In the genomic region with DNA sequence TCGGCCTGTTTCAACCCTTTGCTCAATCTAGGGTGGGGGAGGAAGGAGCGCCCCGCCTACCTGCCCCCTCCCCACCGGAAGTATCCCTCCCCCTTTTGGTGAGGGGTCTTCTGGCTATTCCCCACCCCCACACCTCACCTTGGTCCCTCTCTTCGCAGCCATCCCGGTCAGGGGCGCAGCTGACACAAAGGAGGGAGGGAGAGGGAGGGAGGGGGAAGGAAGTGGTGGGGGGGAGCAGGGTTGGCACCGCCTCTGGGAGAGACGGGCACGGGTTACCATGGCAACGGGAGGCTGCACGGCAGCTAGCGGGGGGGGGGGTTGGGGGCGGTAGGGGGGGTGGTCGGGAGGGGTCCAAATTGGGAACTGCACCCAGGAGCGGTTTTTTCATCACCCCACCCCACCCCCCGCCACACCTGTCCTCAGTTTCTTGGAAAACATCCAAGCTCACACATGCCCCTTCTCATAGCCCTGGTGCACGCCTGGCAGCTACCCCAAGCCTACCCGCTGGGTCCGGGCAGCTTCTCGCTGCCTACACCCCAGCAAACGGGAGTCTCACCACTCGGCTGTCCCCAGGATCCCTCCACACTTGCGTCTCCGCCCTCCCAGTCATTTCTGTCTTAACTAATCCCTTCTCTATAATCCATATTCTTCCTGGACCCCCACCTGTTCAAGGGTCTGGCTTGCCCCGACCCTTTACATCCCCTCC, we compare ENCODE assay signal across 7 mouse cellular contexts. TPM values are rescaled to one million over a fixed set of nuclear protein-coding genes. Genes with fewer than 3 reads are reported as not detected.
DNase-seq lines count a peak whose midpoint lies in the region; ATAC-seq lines count a peak whose summit lies in the region.

No protein-coding gene starts in this region.

- peak overlapping the region; percentile 91 for H3K27ac ChIP-seq in limb, embryonic 10.5 days
- H3K27ac ChIP-seq in neural tube, embryonic 14.5 days (ENCODE audit: low read depth, low read length) = peak overlapping the region; percentile 94

- H3K36me3 ChIP-seq in megakaryocyte, embryonic 14.5 days (replicated peaks; ENCODE audit: low read length) = peaks cover 26% of the 10 kb centered on the region
- H3K36me3 ChIP-seq in limb, embryonic 10.5 days = peaks cover 38% of the 10 kb centered on the region
- peaks cover 18% of the 10 kb centered on the region for H3K36me3 ChIP-seq in neural tube, embryonic 14.5 days (ENCODE audit: control insufficient read depth, insufficient read depth, low read length)

- WGBS in limb, embryonic 10.5 days = 2% methylated on average over 26 of the region's 26 CpGs
- WGBS in neural tube, embryonic 14.5 days = under 1% methylated on average over 19 of the region's 26 CpGs

- ATAC-seq in megakaryocyte, adult 5-6 weeks (ENCODE audit: poor library complexity, severe bottlenecking) = no peak
- ATAC-seq in neural tube, embryonic 14.5 days (ENCODE audit: low read depth) = peak; percentile 64

- H3K27me3 ChIP-seq in megakaryocyte, embryonic 14.5 days (replicated peaks) = no peaks in the 10 kb centered on the region
- peaks cover 24% of the 10 kb centered on the region for H3K27me3 ChIP-seq in limb, embryonic 10.5 days (ENCODE audit: low read depth, poor library complexity, severe bottlenecking)
- no peaks in the 10 kb centered on the region for H3K27me3 ChIP-seq in neural tube, embryonic 14.5 days (ENCODE audit: control insufficient read depth, insufficient read depth, low read length)

- H3K9ac ChIP-seq in neural tube, embryonic 14.5 days (replicated peaks; ENCODE audit: low read depth, low read length) = peak overlapping the region; percentile 70

- DNase-seq in cerebellum, adult 11-12 months = peak; percentile 90
- peak; percentile 43 for DNase-seq in forelimb bud, embryonic 11.5 days (ENCODE audit: low read depth, low spot score)
- DNase-seq in limb, embryonic 10.5 days (ENCODE audit: low spot score) = peak; percentile 75
- no peak for DNase-seq in c-Kit-positive CD71-positive TER-119-positive erythroid progenitor cells, embryonic 14.5 days (ENCODE audit: low spot score)

- peak overlapping the region; percentile 93 for H3K4me2 ChIP-seq in neural tube, embryonic 14.5 days (ENCODE audit: low read depth, low read length)

- no peaks in the 10 kb centered on the region for H3K9me3 ChIP-seq in megakaryocyte, embryonic 14.5 days
- H3K9me3 ChIP-seq in limb, embryonic 10.5 days (replicated peaks) = no peaks in the 10 kb centered on the region
- no peaks in the 10 kb centered on the region for H3K9me3 ChIP-seq in neural tube, embryonic 14.5 days (ENCODE audit: control insufficient read depth, low read length)

- peaks cover 74% of the 10 kb centered on the region for H3K4me1 ChIP-seq in megakaryocyte, embryonic 14.5 days
- H3K4me1 ChIP-seq in limb, embryonic 10.5 days = peaks cover 53% of the 10 kb centered on the region
- peaks cover 25% of the 10 kb centered on the region for H3K4me1 ChIP-seq in neural tube, embryonic 14.5 days (ENCODE audit: control insufficient read depth, insufficient read depth, low read length)

- peak overlapping the region; percentile 95 for H3K4me3 ChIP-seq in megakaryocyte, embryonic 14.5 days (replicated peaks)
- peak overlapping the region; percentile 73 for H3K4me3 ChIP-seq in limb, embryonic 10.5 days
- peak overlapping the region; percentile 42 for H3K4me3 ChIP-seq in neural tube, embryonic 14.5 days (ENCODE audit: low read depth, low read length)

RNA-seq across cellular contexts. Expression of a gene that starts 0.6 kb away (rescaled TPM):
- 81.0 and 225 TPM in 2 replicates for polyA plus RNA-seq in megakaryocyte, embryonic 14.5 days (2012; ENCODE audit: insufficient read depth, low replicate concordance)
- 142 and 167 TPM in 2 replicates for total RNA-seq in megakaryocyte, adult 5-6 weeks (2015)
- 159 and 189 TPM in 2 replicates for total RNA-seq in megakaryocyte, adult 5-6 weeks (2017)
- 272 and 282 TPM in 2 replicates for polyA plus RNA-seq in limb, embryonic 10.5 days (2016; fragmentation: Nextera tagmentation; extraction: Ambion mirVana)
- polyA plus RNA-seq in neural tube, embryonic 14.5 days (2014; fragmentation: Nextera tagmentation; extraction: Ambion mirVana) = 206 and 240 TPM in 2 replicates

RNA-seq across cellular contexts. Expression of a gene that starts 1.0 kb away (rescaled TPM):
- polyA plus RNA-seq in megakaryocyte, embryonic 14.5 days (2012; ENCODE audit: insufficient read depth, low replicate concordance) = 1.8 and 2.1 TPM in 2 replicates
- total RNA-seq in megakaryocyte, adult 5-6 weeks (2015) = 0.39 and 0.80 TPM in 2 replicates
- total RNA-seq in megakaryocyte, adult 5-6 weeks (2017) = 0.55 TPM in 1 of 2 replicates, not detected in the other
- polyA plus RNA-seq in limb, embryonic 10.5 days (2016; fragmentation: Nextera tagmentation; extraction: Ambion mirVana) = 3.4 and 6.1 TPM in 2 replicates
- polyA plus RNA-seq in neural tube, embryonic 14.5 days (2014; fragmentation: Nextera tagmentation; extraction: Ambion mirVana) = 61.6 and 70.7 TPM in 2 replicates

RNA-seq across cellular contexts. Expression of a gene that starts 14.0 kb away (rescaled TPM):
- polyA plus RNA-seq in megakaryocyte, embryonic 14.5 days (2012; ENCODE audit: insufficient read depth, low replicate concordance) = 435 and 701 TPM in 2 replicates
- total RNA-seq in megakaryocyte, adult 5-6 weeks (2015) = 84.6 and 95.5 TPM in 2 replicates
- 72.1 and 82.3 TPM in 2 replicates for total RNA-seq in megakaryocyte, adult 5-6 weeks (2017)
- polyA plus RNA-seq in limb, embryonic 10.5 days (2016; fragmentation: Nextera tagmentation; extraction: Ambion mirVana) = 82.5 and 84.0 TPM in 2 replicates
- 69.6 and 84.4 TPM in 2 replicates for polyA plus RNA-seq in neural tube, embryonic 14.5 days (2014; fragmentation: Nextera tagmentation; extraction: Ambion mirVana)

RNA-seq across cellular contexts. Expression of a gene that starts 16.3 kb away (rescaled TPM):
- 0.29 and 1.2 TPM in 2 replicates for polyA plus RNA-seq in megakaryocyte, embryonic 14.5 days (2012; ENCODE audit: insufficient read depth, low replicate concordance)
- total RNA-seq in megakaryocyte, adult 5-6 weeks (2015) = 0.25 and 0.58 TPM in 2 replicates
- 0.18 TPM in 1 of 2 replicates, not detected in the other for total RNA-seq in megakaryocyte, adult 5-6 weeks (2017)
- polyA plus RNA-seq in limb, embryonic 10.5 days (2016; fragmentation: Nextera tagmentation; extraction: Ambion mirVana) = 0.24 and 0.74 TPM in 2 replicates
- polyA plus RNA-seq in neural tube, embryonic 14.5 days (2014; fragmentation: Nextera tagmentation; extraction: Ambion mirVana) = 0.90 and 1.4 TPM in 2 replicates

RNA-seq across cellular contexts. Expression of a gene that starts 18.2 kb away (rescaled TPM):
- 299 and 549 TPM in 2 replicates for polyA plus RNA-seq in megakaryocyte, embryonic 14.5 days (2012; ENCODE audit: insufficient read depth, low replicate concordance)
- 49.5 and 57.8 TPM in 2 replicates for total RNA-seq in megakaryocyte, adult 5-6 weeks (2015)
- 41.8 and 45.3 TPM in 2 replicates for total RNA-seq in megakaryocyte, adult 5-6 weeks (2017)
- 250 and 265 TPM in 2 replicates for polyA plus RNA-seq in limb, embryonic 10.5 days (2016; fragmentation: Nextera tagmentation; extraction: Ambion mirVana)
- 147 and 151 TPM in 2 replicates for polyA plus RNA-seq in neural tube, embryonic 14.5 days (2014; fragmentation: Nextera tagmentation; extraction: Ambion mirVana)

Comparison
In these comparisons a context has a peak if more than half of its experiments do, and no peak if none do; other contexts are left out.
1. H3K4me3 ChIP-seq: peak in every context shown above with its lines; median percentile 95 in megakaryocyte, embryonic 14.5 days; 73 in limb, embryonic 10.5 days; 42 in neural tube, embryonic 14.5 days.